Mouse (Mus musculus) midbrain, postnatal 0 days (tissue): Measurements from ENCODE around the gene Defb23. TPM values are rescaled to one million over a fixed set of nuclear protein-coding genes. Genes with fewer than 3 reads are reported as not detected.

Experiments used
- ATAC-seq: fragments of 200-750 bp; cut with Nextera tagmentation; 2 replicates; pipeline ENCODE4 v1.8.0; 2017; ENCODE audit warnings: moderate number of reproducible peaks, mild to moderate bottlenecking, moderate TSS enrichment, moderate library complexity; ENCODE audit not compliant: low FRiP score
- DNase-seq: peaks from one replicate; pipeline ENCODE4 v3.0.0-alpha.2; 2015; ENCODE audit warnings: low spot score
- H3K27ac ChIP-seq: fragments of 300-500 bp; sonication (generic); 2 replicates; pipeline ENCODE4 v1.5.1; 2014; ENCODE audit warnings: low read depth, mild to moderate bottlenecking, low read length, mixed read lengths
- H3K27me3 ChIP-seq: fragments of 300-500 bp; sonication (generic); 2 replicates; pipeline ENCODE4 v1.6.1; 2014; ENCODE audit warnings: low read length, control low read depth, mixed read lengths; ENCODE audit not compliant: insufficient read depth
- H3K36me3 ChIP-seq: fragments of 300-500 bp; sonication (generic); 2 replicates; pipeline ENCODE4 v1.6.1; 2014; ENCODE audit warnings: low read length, control low read depth, mixed read lengths; ENCODE audit not compliant: insufficient read depth
- H3K4me1 ChIP-seq: fragments of 300-500 bp; sonication (generic); 2 replicates; pipeline ENCODE4 v1.6.1; 2014; ENCODE audit warnings: mild to moderate bottlenecking, control low read depth, antibody characterized with exemption, low read length, mixed read lengths; ENCODE audit not compliant: insufficient read depth
- H3K4me2 ChIP-seq: fragments of 300-500 bp; sonication (generic); 2 replicates; pipeline ENCODE4 v1.6.1; 2014; ENCODE audit warnings: low read depth, mild to moderate bottlenecking, low read length, mixed read lengths; ENCODE audit not compliant: poor library complexity, severe bottlenecking
- H3K4me3 ChIP-seq: fragments of 300-500 bp; sonication (generic); 2 replicates; pipeline ENCODE4 v1.5.1; 2014; ENCODE audit warnings: low read depth, mild to moderate bottlenecking, low read length, moderate library complexity
- H3K9ac ChIP-seq: fragments of 300-500 bp; sonication (generic); replicated peaks from 2 replicates; pipeline ENCODE4 v1.6.1; 2014; ENCODE audit warnings: mild to moderate bottlenecking, low read length, moderate library complexity, mixed read lengths; ENCODE audit not compliant: poor library complexity, severe bottlenecking
- H3K9me3 ChIP-seq: fragments of 300-500 bp; sonication (generic); 2 replicates; pipeline ENCODE4 v1.6.1; 2016; ENCODE audit warnings: low read length, control low read depth
- CTCF ChIP-seq: IDR thresholded peaks from 2 replicates; pipeline ENCODE4 v1.5.1; 2016; ENCODE audit warnings: antibody characterized with exemption, mild to moderate bottlenecking
- WGBS: fragments of 180-500 bp; shearing (Covaris S2); extraction: QIAGEN DNeasy Blood & Tissue Kit; methylation state at CpG from one replicate; pipeline ENCODE4 v1.1.7; 2014; 5-methylcytosine and 5-hydroxymethylcytosine counted together
- polyA plus RNA-seq: library from polyadenylated mRNA; unstranded; fragments of >200 nt; fragmentation: Nextera tagmentation; extraction: Ambion mirVana; gene quantifications from 2 replicates; pipeline ENCODE4 v1.2.1, GENCODE M21; 2015
- total RNA-seq: library from RNA; depleted of rRNA; stranded (reverse); fragments of >200 nt; gene quantifications from 2 replicates; pipeline ENCODE4 v1.2.3, GENCODE M21; 2014; rRNA removed

The Defb23 gene
- total and polyA plus RNA-seq, 2 experiments from 2014 or later: not detected

DNA sequence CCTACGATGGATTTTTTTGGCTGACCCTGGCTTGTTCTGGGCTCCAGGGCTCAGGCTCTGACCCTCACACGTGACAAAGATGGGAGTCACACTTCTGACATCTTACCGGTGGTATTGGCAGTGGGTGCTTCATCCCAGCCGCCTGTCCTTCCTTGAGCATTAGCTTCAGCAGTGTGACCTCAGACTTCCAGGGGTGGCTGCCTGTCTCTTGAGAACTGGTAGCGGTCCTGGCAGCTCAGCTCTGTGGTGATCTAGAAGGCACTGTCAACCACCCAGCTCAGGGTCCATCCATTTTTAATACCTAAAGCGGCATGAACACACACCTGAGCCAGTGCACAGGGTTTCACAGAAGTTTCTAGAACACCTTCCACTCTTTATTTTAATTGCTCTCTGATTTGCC is 54.6 kb downstream of the Defb23 start:
- TF ChIP-seq CTCF: no peak
- H3K27me3 ChIP-seq: no peaks in the 10 kb centered on the region
- ATAC-seq (no peak), DNase-seq (no peak)
- peaks cover 14% of the 10 kb centered on the region; the same call in 1 of the 2 replicates for H3K4me1 ChIP-seq
- no peaks in the 10 kb centered on the region for H3K36me3 ChIP-seq
- H3K4me3 ChIP-seq: no peak overlapping the region
- no peaks in the 10 kb centered on the region for H3K9me3 ChIP-seq
- H3K4me2 ChIP-seq: no peak overlapping the region
- 80% methylated on average over 6 of the region's 6 CpGs for WGBS
- H3K27ac ChIP-seq: no peak overlapping the region
- H3K9ac ChIP-seq: no peak overlapping the region

Other genes starting within 250 kb of the Defb23 start
- gene Csnk2a1, start 237.8 kb downstream of the Defb23 start, total RNA-seq: 156 and 161 TPM in 2 replicates
- gene Csnk2a1, start 237.8 kb downstream of the Defb23 start, polyA plus RNA-seq: 101 and 106 TPM in 2 replicates
- 53.5 and 57.1 TPM in 2 replicates for gene Tbc1d20, start 170.8 kb downstream of the Defb23 start, total RNA-seq
- gene Tbc1d20, start 170.8 kb downstream of the Defb23 start, polyA plus RNA-seq: 26.9 and 27.4 TPM in 2 replicates
- 117 and 118 TPM in 2 replicates for gene Rbck1, start 132.0 kb downstream of the Defb23 start, total RNA-seq
- 90.5 and 92.0 TPM in 2 replicates for gene Rbck1, start 132.0 kb downstream of the Defb23 start, polyA plus RNA-seq
- gene Trib3, start 120.6 kb downstream of the Defb23 start, total RNA-seq: 3.0 and 4.2 TPM in 2 replicates
- 3.0 and 3.4 TPM in 2 replicates for gene Trib3, start 120.6 kb downstream of the Defb23 start, polyA plus RNA-seq
- 72.5 and 80.2 TPM in 2 replicates for gene Nrsn2, start 88.0 kb downstream of the Defb23 start, total RNA-seq
- gene Nrsn2, start 88.0 kb downstream of the Defb23 start, polyA plus RNA-seq: 103 and 111 TPM in 2 replicates
- gene Sox12, start 66.6 kb downstream of the Defb23 start, total RNA-seq: 45.3 and 55.7 TPM in 2 replicates
- 9.4 and 10.8 TPM in 2 replicates for gene Sox12, start 66.6 kb downstream of the Defb23 start, polyA plus RNA-seq
- 15.1 and 15.2 TPM in 2 replicates for gene Zcchc3, start 49.6 kb downstream of the Defb23 start, total RNA-seq
- gene Zcchc3, start 49.6 kb downstream of the Defb23 start, polyA plus RNA-seq: 13.9 and 16.6 TPM in 2 replicates
- gene 6820408C15Rik, start 49.0 kb downstream of the Defb23 start, total RNA-seq: 0.94 and 1.8 TPM in 2 replicates
- gene 6820408C15Rik, start 49.0 kb downstream of the Defb23 start, polyA plus RNA-seq: 3.3 and 4.9 TPM in 2 replicates
- gene Defb20, start 12.4 kb upstream of the Defb23 start, total RNA-seq: not detected in 2 replicates
- gene Defb20, start 12.4 kb upstream of the Defb23 start, polyA plus RNA-seq: not detected in 2 replicates
- not detected in 2 replicates for gene Defb22, start 25.5 kb upstream of the Defb23 start, total RNA-seq
- not detected in 2 replicates for gene Defb22, start 25.5 kb upstream of the Defb23 start, polyA plus RNA-seq
- gene Defb26, start 47.1 kb upstream of the Defb23 start, total RNA-seq: not detected in 2 replicates
- not detected in 2 replicates for gene Defb26, start 47.1 kb upstream of the Defb23 start, polyA plus RNA-seq
- gene Defb28, start 53.6 kb upstream of the Defb23 start, total RNA-seq: not detected in 2 replicates
- gene Defb28, start 53.6 kb upstream of the Defb23 start, polyA plus RNA-seq: not detected in 2 replicates
- gene Defb29, start 75.5 kb upstream of the Defb23 start, total RNA-seq: not detected in 2 replicates
- gene Defb29, start 75.5 kb upstream of the Defb23 start, polyA plus RNA-seq: not detected in 2 replicates
- gene Gm17416, start 104.7 kb upstream of the Defb23 start, total RNA-seq: not detected in 2 replicates
- not detected in 2 replicates for gene Gm17416, start 104.7 kb upstream of the Defb23 start, polyA plus RNA-seq
- not detected in 2 replicates for gene Defb21, start 108.1 kb upstream of the Defb23 start, total RNA-seq
- not detected in 2 replicates for gene Defb21, start 108.1 kb upstream of the Defb23 start, polyA plus RNA-seq
- gene Defb19, start 115.7 kb upstream of the Defb23 start, total RNA-seq: not detected in 2 replicates
- not detected in 2 replicates for gene Defb19, start 115.7 kb upstream of the Defb23 start, polyA plus RNA-seq
- gene Defb45, start 134.8 kb upstream of the Defb23 start, total RNA-seq: not detected in 2 replicates
- not detected in 2 replicates for gene Defb45, start 134.8 kb upstream of the Defb23 start, polyA plus RNA-seq
- not detected in 2 replicates for gene Defb36, start 139.7 kb upstream of the Defb23 start, total RNA-seq
- gene Defb36, start 139.7 kb upstream of the Defb23 start, polyA plus RNA-seq: not detected in 2 replicates
- not detected in 2 replicates for gene Defb25, start 158.4 kb upstream of the Defb23 start, total RNA-seq
- gene Defb25, start 158.4 kb upstream of the Defb23 start, polyA plus RNA-seq: 0.79 and 1.2 TPM in 2 replicates
- 0.16 and 0.33 TPM in 2 replicates for gene Rem1, start 162.3 kb upstream of the Defb23 start, total RNA-seq
- 0.49 and 0.94 TPM in 2 replicates for gene Rem1, start 162.3 kb upstream of the Defb23 start, polyA plus RNA-seq
- gene H13, start 204.8 kb upstream of the Defb23 start, total RNA-seq: 166 and 173 TPM in 2 replicates
- gene H13, start 204.8 kb upstream of the Defb23 start, polyA plus RNA-seq: 175 and 182 TPM in 2 replicates
- 14.5 and 21.8 TPM in 2 replicates for gene Mcts2, start 222.4 kb upstream of the Defb23 start, total RNA-seq
- gene Mcts2, start 222.4 kb upstream of the Defb23 start, polyA plus RNA-seq: 28.0 and 28.1 TPM in 2 replicates